Mouse (Mus musculus) ES-Bruce4 (cell line): ENCODE measurements around the gene Skil. TPM values are rescaled to one million over a fixed set of nuclear protein-coding genes. Genes with fewer than 3 reads are reported as not detected.
"Not testable (repeated sequence)": the region's sequence is repeated elsewhere in the genome, so short reads cannot be mapped to it uniquely, and the experiment has no call there.

ENCODE experiments used
- H3K27ac ChIP-seq: 2 replicates; pipeline ENCODE4 v1.5.1; 2012; ENCODE audit warnings: low read length, inconsistent platforms; ENCODE audit not compliant: insufficient read depth
- H3K27me3 ChIP-seq: 2 replicates; pipeline ENCODE4 v1.6.1; 2012; ENCODE audit warnings: mild to moderate bottlenecking, low read length, inconsistent platforms; ENCODE audit not compliant: control insufficient read depth, poor library complexity, insufficient read depth, severe bottlenecking
- H3K36me3 ChIP-seq: 2 replicates; pipeline ENCODE4 v1.6.1; 2012; ENCODE audit warnings: inconsistent platforms, mild to moderate bottlenecking, low read length, moderate library complexity; ENCODE audit not compliant: control insufficient read depth, poor library complexity, insufficient read depth, severe bottlenecking
- H3K4me1 ChIP-seq: one replicate; pipeline ENCODE4 v1.8.1; 2011; ENCODE audit warnings: low read length; ENCODE audit not compliant: control insufficient read depth, insufficient read depth
- H3K4me3 ChIP-seq: 2 replicates; pipeline ENCODE4 v1.5.1; 2011; ENCODE audit warnings: low read depth, mild to moderate bottlenecking, low read length
- H3K9ac ChIP-seq: 2 replicates; pipeline ENCODE4 v1.6.1; 2012; ENCODE audit warnings: low read depth, mild to moderate bottlenecking, inconsistent platforms; ENCODE audit not compliant: poor library complexity, severe bottlenecking
- H3K9me3 ChIP-seq: replicated peaks from 2 replicates; pipeline ENCODE4 v1.6.1; 2012; ENCODE audit warnings: mild to moderate bottlenecking, low read length, inconsistent platforms; ENCODE audit not compliant: control insufficient read depth, poor library complexity, insufficient read depth, severe bottlenecking
- CTCF ChIP-seq: IDR thresholded peaks from one replicate; pipeline ENCODE4 v1.8.1; 2011; ENCODE audit warnings: low read depth, low read length
- EP300 ChIP-seq: IDR thresholded peaks from 2 replicates; pipeline ENCODE4 v1.6.1; 2011; ENCODE audit warnings: low read depth, low read length; ENCODE audit not compliant: insufficient read depth
- POLR2A ChIP-seq: IDR thresholded peaks from one replicate; pipeline ENCODE4 v1.8.1; 2011; ENCODE audit warnings: low read length; ENCODE audit not compliant: insufficient read depth
- polyA plus RNA-seq: library from polyadenylated mRNA; stranded (reverse); fragments of >200 nt; gene quantifications from 2 replicates; pipeline ENCODE4 v1.2.4, GENCODE M21; 2011; ENCODE audit warnings: low read depth; ENCODE audit not compliant: missing spikeins, insufficient read depth, insufficient read length

Gene Skil
- polyA plus RNA-seq, 1 experiment = 69.6 TPM

GRCm38 (mm10) chr3:31138454-31139424, 43.9 kb downstream of the Skil start:
- no peaks in the 10 kb centered on the region for H3K9me3 ChIP-seq
- no peaks in the 10 kb centered on the region for H3K27me3 ChIP-seq
- H3K27ac ChIP-seq = no peak overlapping the region
- no peaks in the 10 kb centered on the region for H3K36me3 ChIP-seq
- no peak overlapping the region for H3K9ac ChIP-seq
- H3K4me3 ChIP-seq = no peak overlapping the region
- no peaks in the 10 kb centered on the region for H3K4me1 ChIP-seq
- TF ChIP-seq CTCF (peak; percentile 82), POLR2A (no peak), EP300 (no peak)

- H3K4me3 ChIP-seq = no peak overlapping the region
- no peak overlapping the region for H3K27ac ChIP-seq
- no peaks in the 10 kb centered on the region for H3K27me3 ChIP-seq
- H3K9ac ChIP-seq = no peak overlapping the region
- H3K36me3 ChIP-seq = no peaks in the 10 kb centered on the region
- H3K4me1 ChIP-seq = no peaks in the 10 kb centered on the region
- no peaks in the 10 kb centered on the region for H3K9me3 ChIP-seq
- no peak for TF ChIP-seq CTCF
- no peak for TF ChIP-seq EP300
- no peak for TF ChIP-seq POLR2A
Observed at GRCm38 (mm10) chr3:31141621-31142020, 46.8 kb downstream of the Skil start.

- H3K4me1 ChIP-seq, H3K27ac ChIP-seq, H3K27me3 ChIP-seq, H3K9ac ChIP-seq, H3K36me3 ChIP-seq, H3K9me3 ChIP-seq, H3K4me3 ChIP-seq: not testable (repeated sequence)
Observed at GRCm38 (mm10) chr3:31145222-31145621, 50.4 kb downstream of the Skil start.

- Histone ChIP-seq H3K9ac (no peak overlapping the region), H3K4me1 (no peaks in the 10 kb centered on the region), H3K27ac (no peak overlapping the region), H3K36me3 (no peaks in the 10 kb centered on the region), H3K4me3 (no peak overlapping the region), H3K27me3 (no peaks in the 10 kb centered on the region), H3K9me3 (no peaks in the 10 kb centered on the region)
- TF ChIP-seq POLR2A = no peak
- peak; percentile 94 for TF ChIP-seq CTCF
Observed at GRCm38 (mm10) chr3:31145641-31146290, 50.9 kb downstream of the Skil start.

GRCm38 (mm10) chr3:31148595-31148994, 53.7 kb downstream of the Skil start:
- no peaks in the 10 kb centered on the region for H3K4me1 ChIP-seq
- H3K27me3 ChIP-seq = no peaks in the 10 kb centered on the region
- no peak for TF ChIP-seq CTCF
- no peak for TF ChIP-seq POLR2A
- TF ChIP-seq EP300 = no peak
- H3K9me3 ChIP-seq = no peaks in the 10 kb centered on the region
- no peak overlapping the region for H3K4me3 ChIP-seq
- no peak overlapping the region for H3K9ac ChIP-seq
- H3K36me3 ChIP-seq = no peaks in the 10 kb centered on the region
- no peak overlapping the region for H3K27ac ChIP-seq

- Histone ChIP-seq H3K4me1 (no peaks in the 10 kb centered on the region), H3K27me3 (no peaks in the 10 kb centered on the region), H3K27ac (no peak within 1 kb of the TSS), H3K4me3 (peak within 1 kb of the TSS; percentile 47), H3K36me3 (no peaks in the 10 kb centered on the region), H3K9ac (no peak within 1 kb of the TSS), H3K9me3 (no peaks in the 10 kb centered on the region)
- TF ChIP-seq POLR2A (no peak), CTCF (no peak), EP300 (no peak)
Observed at GRCm38 (mm10) chr3:31149706-31150105, 54.8 kb downstream of the Skil start, which contains the start of gene Cldn11. Cldn11 (plus strand) TSS chr3:31149920.
